Mouse (Mus musculus) CH12.LX (cell line): ENCODE measurements around the gene Stub1. TPM values are rescaled to one million over a fixed set of nuclear protein-coding genes. Genes with fewer than 3 reads are reported as not detected.
A peak's percentile ranks its signal among the peaks of the same experiment; 100 is the strongest.

Source experiments
- DNase-seq: peaks from one replicate; pipeline ENCODE4 v3.0.0-alpha.2; 2013; ENCODE audit errors: extremely low read depth
- H3K27ac ChIP-seq: 2 replicates; pipeline ENCODE4 v1.5.1; 2012; ENCODE audit warnings: low read depth, mild to moderate bottlenecking, control low read depth, moderate library complexity; ENCODE audit not compliant: insufficient read depth
- H3K27me3 ChIP-seq: replicated peaks from 2 replicates; pipeline ENCODE3; 2012; ENCODE audit warnings: inconsistent platforms
- H3K36me3 ChIP-seq, 2 experiments: replicated peaks in 1 of 2; 2 replicates each; pipeline versions ENCODE3 to v1.6.1; 2012; ENCODE audit warnings: inconsistent platforms in 1 of 2, low read length in 1 of 2, mild to moderate bottlenecking in 1 of 2, mixed read lengths in 1 of 2, moderate library complexity in 1 of 2; ENCODE audit not compliant: control insufficient read depth in 1 of 2, insufficient read depth in 1 of 2
- H3K4me1 ChIP-seq, 2 experiments: 2 replicates each; pipeline ENCODE4 v1.6.1; 2012; ENCODE audit warnings: inconsistent platforms in 1 of 2, moderate library complexity in 1 of 2; ENCODE audit not compliant: insufficient read depth in 2 of 2, control insufficient read depth in 1 of 2
- H3K4me2 ChIP-seq: 2 replicates; pipeline ENCODE4 v1.6.1; 2012; ENCODE audit warnings: low read depth, mild to moderate bottlenecking, control low read depth; ENCODE audit not compliant: poor library complexity, insufficient read depth, severe bottlenecking
- H3K4me3 ChIP-seq, 3 experiments: fragments of 150-350 bp in 1 of 3; sonication (generic) in 1 of 3; replicated peaks in 1 of 3; 2 replicates each; pipeline versions ENCODE3 to v1.5.1; 2011 to 2012; ENCODE audit warnings: low read depth in 2 of 3, low read length in 2 of 3, mild to moderate bottlenecking in 2 of 3, moderate library complexity in 2 of 3, control low read depth in 1 of 3, improper control_type of control experiment in 1 of 3, inconsistent platforms in 1 of 3, mixed read lengths in 1 of 3; ENCODE audit not compliant: poor library complexity in 1 of 3
- H3K79me2 ChIP-seq: replicated peaks from 2 replicates; pipeline ENCODE4 v1.6.1; 2012; ENCODE audit warnings: mild to moderate bottlenecking, moderate library complexity; ENCODE audit not compliant: control insufficient read depth, poor library complexity, insufficient read depth, severe bottlenecking; ENCODE audit errors: extremely low read depth
- H3K9ac ChIP-seq: 2 replicates; pipeline ENCODE4 v1.6.1; 2012; ENCODE audit warnings: low read depth, mild to moderate bottlenecking, control low read depth, moderate library complexity; ENCODE audit not compliant: insufficient read depth
- H3K9me3 ChIP-seq: replicated peaks from 2 replicates; pipeline ENCODE3; 2012; ENCODE audit warnings: low read length, inconsistent platforms, mixed read lengths
- BHLHE40 ChIP-seq: IDR thresholded peaks from 2 replicates; pipeline ENCODE4 v1.6.1; 2011; ENCODE audit warnings: mild to moderate bottlenecking, low read depth, low read length, improper control_type of control experiment
- CHD1 ChIP-seq: IDR thresholded peaks from 2 replicates; pipeline ENCODE4 v1.6.1; 2012; ENCODE audit warnings: low read depth, low read length, improper control_type of control experiment, inconsistent platforms
- CHD2 ChIP-seq: IDR thresholded peaks from 2 replicates; pipeline ENCODE4 v1.6.1; 2011; ENCODE audit warnings: low read length, improper control_type of control experiment
- CTCF ChIP-seq, 2 experiments: IDR thresholded peaks in 1 of 2; conservative IDR thresholded peaks in 1 of 2; 2 replicates each; pipeline ENCODE4 v1.5.1; 2011 to 2012; ENCODE audit warnings: low read depth in 2 of 2, low read length in 2 of 2, improper control_type of control experiment in 1 of 2, inconsistent platforms in 1 of 2, mild to moderate bottlenecking in 1 of 2, moderate library complexity in 1 of 2
- EP300 ChIP-seq: IDR thresholded peaks from 2 replicates; pipeline ENCODE4 v1.6.1; 2011; ENCODE audit warnings: low read length, improper control_type of control experiment
- JUND ChIP-seq: conservative IDR thresholded peaks from 2 replicates; pipeline ENCODE4 v1.6.1; 2011; ENCODE audit warnings: low read depth, low read length, improper control_type of control experiment
- KAT2A ChIP-seq: IDR thresholded peaks from 2 replicates; pipeline ENCODE4 v1.6.1; 2012; ENCODE audit warnings: low read length, improper control_type of control experiment, inconsistent platforms; ENCODE audit not compliant: insufficient replicate concordance
- MEF2A ChIP-seq: IDR thresholded peaks from 2 replicates; pipeline ENCODE4 v1.6.1; 2014; ENCODE audit warnings: low read depth, mild to moderate bottlenecking, inconsistent platforms, low read length, improper control_type of control experiment, borderline replicate concordance
- MXI1 ChIP-seq: IDR thresholded peaks from 2 replicates; pipeline ENCODE4 v1.6.1; 2011; ENCODE audit warnings: mild to moderate bottlenecking, low read depth, low read length, improper control_type of control experiment
- NRF1 ChIP-seq: IDR thresholded peaks from 2 replicates; pipeline ENCODE4 v1.6.1; 2014; ENCODE audit warnings: low read depth, mild to moderate bottlenecking, inconsistent platforms, low read length, improper control_type of control experiment, moderate library complexity
- TCF12 ChIP-seq: IDR thresholded peaks from 2 replicates; pipeline ENCODE4 v1.6.1; 2014; ENCODE audit warnings: low read depth, mild to moderate bottlenecking, inconsistent platforms, low read length, improper control_type of control experiment
- dilution Hi-C: fragments of 300-500 bp; cut with MboI; formaldehyde crosslinking; loops from 2 replicates; pipeline ENCODE4 v1.14.3; 2020; ENCODE audit warnings: low sequenced_read_pairs; ENCODE audit not compliant: extremely low pct_unique_long_range_greater_than_20kb, extremely low pct_ligation_motif_present
- in situ Hi-C: fragments of 300-500 bp; cut with MboI; formaldehyde crosslinking; loops from 3 replicates; pipeline ENCODE4 v1.14.3; 2019; ENCODE audit warnings: low sequenced_read_pairs, low pct_ligation_motif_present, low pct_unique_long_range_greater_than_20kb, mixed read lengths
- polyA plus RNA-seq: library from polyadenylated mRNA; unstranded; fragments of >175 nt; gene quantifications from 2 replicates; pipeline ENCODE4 v1.2.1, GENCODE M21; 2012; ENCODE audit warnings: low read depth; ENCODE audit not compliant: insufficient read length
- total RNA-seq, 2 experiments: library from RNA; depleted of rRNA; stranded (reverse); fragments of 300-350 nt in 1 of 2; fragments of >200 nt in 1 of 2; gene quantifications; 2 replicates each; pipeline ENCODE4 v1.2.3; 2012 to 2014

The Stub1 gene
- total and polyA plus RNA-seq, 3 experiments: 62.9 to 98.3 (median 84.8) TPM

DNA sequence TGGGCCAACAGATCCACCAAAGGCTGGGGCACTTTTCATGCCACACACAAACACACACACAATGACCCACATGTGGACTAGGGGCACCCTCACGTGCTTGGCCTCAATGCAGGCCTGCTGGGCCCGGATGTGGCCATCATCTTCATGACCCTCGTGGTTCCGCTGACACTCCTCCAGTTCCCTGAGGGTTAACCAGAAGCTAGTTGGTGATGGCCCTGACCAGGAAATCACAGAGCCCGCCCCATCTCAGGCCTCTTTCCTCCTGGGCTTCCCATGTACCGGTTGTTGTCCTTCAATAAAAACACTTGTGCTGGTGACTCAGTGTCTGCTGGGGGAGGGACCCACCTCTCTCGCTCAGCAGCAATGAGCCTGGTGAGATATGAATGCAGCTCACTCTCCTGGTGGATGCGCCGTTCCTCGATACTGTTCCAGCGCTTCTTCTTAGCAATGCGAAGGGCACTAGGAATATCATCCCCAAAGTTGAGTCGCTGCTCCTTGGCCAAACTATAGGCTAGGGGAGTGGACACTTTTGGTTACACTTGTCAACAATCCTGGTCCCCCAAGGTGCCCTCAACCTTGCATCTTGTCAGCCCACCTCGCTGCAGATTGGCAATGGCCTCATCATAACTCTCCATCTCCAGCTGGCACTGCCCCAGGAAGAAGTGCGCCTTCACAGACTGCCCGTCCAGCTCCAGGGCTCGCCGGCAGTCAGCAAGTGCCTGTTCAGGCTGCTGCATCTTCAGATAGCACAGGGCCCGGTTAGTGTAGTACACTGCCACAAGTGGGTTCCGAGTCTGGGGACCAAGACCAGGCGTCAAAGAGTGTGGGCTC, 1.5 kb downstream of the Stub1 start:
- no peak overlapping the region for H3K27ac ChIP-seq
- peaks cover 56 to 77% of the 10 kb centered on the region in 2 experiments for H3K36me3 ChIP-seq
- no peaks in the 10 kb centered on the region for H3K9me3 ChIP-seq
- H3K27me3 ChIP-seq: no peaks in the 10 kb centered on the region
- no peak for DNase-seq
- peaks cover 14% of the 10 kb centered on the region for H3K79me2 ChIP-seq
- dilution Hi-C loops: no loop called here
- H3K4me1 ChIP-seq: peaks cover 23 to 48% of the 10 kb centered on the region in 2 experiments
- H3K9ac ChIP-seq: peak overlapping the region; percentile 90
- H3K4me2 ChIP-seq: peak overlapping the region; percentile 85
- in situ Hi-C loops: no loop called here
- peak overlapping the region; percentile 71 to 81 (median 80) for H3K4me3 ChIP-seq
- TF ChIP-seq TCF12 (no peak), MEF2A (no peak), CTCF (conservative IDR thresholded peaks at IDR 0.05 in 1 of 2, IDR thresholded peaks at IDR 0.05 in 1 of 2; ENCODE audit: low read depth in 2 of 2, low read length in 2 of 2) (no peak), CHD2 (no peak), EP300 (no peak), MXI1 (no peak), BHLHE40 (no peak), KAT2A (no peak), CHD1 (no peak)
- TF ChIP-seq, all 38 proteins: peak for 0

DNA sequence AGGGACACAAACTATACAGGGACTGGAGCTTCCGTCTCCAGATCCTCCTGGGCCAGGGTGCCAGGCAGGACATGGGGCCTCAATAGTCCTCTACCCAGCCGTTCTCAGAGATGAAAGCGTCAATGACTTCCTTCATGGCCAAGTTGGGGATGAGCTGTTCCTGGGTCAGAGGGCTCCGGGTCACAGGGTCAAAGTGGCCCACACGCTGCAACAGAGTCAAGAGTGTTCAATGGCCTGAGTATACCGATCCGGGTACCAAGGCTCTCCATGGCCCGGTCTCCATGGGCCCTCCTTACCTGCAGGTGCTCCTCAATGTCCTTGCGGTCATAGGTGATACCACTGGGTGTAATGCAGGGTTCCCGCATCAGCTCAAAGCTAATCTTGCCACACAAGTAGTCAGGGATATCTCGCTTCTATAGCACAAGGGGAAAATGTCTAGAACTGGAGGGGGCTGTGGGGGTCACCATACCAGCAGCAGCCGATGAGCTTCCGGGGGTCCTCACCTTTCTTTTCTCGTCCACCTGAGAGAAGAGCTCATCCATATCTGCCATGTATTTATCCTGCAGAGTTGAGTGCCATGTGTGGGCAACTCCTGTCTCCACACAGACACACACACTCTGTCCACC, 2.3 kb downstream of the Stub1 start:
- Histone ChIP-seq H3K4me1 (peaks cover 23 to 54% of the 10 kb centered on the region in 2 experiments), H3K9me3 (no peaks in the 10 kb centered on the region), H3K4me2 (no peak overlapping the region), H3K9ac (no peak overlapping the region; the same call in 1 of the 2 replicates), H3K79me2 (peaks cover 14% of the 10 kb centered on the region), H3K4me3 (peak overlapping the region in 1 of 3 experiments; percentile 13), H3K27me3 (no peaks in the 10 kb centered on the region), H3K36me3 (peaks cover 56 to 77% of the 10 kb centered on the region in 2 experiments), H3K27ac (no peak overlapping the region)
- TF ChIP-seq JUND (no peak), EP300 (no peak), NRF1 (no peak)
- DNase-seq: no peak
- in situ Hi-C loops: no loop called here
- dilution Hi-C loops: no loop called here
